Mouse (Mus musculus) heart, postnatal 10 days (tissue): ENCODE data around the gene Ubxn7. TPM values are rescaled to one million over a fixed set of nuclear protein-coding genes. Genes with fewer than 3 reads are reported as not detected.

Experiments used
- DNase-seq, 2 experiments: peaks; one replicate each; pipeline ENCODE4 v3.0.0; 2021
- intact Hi-C: fragments of 180-260 bp; cut with DNase I; formaldehyde crosslinking; loops from one replicate; pipeline ENCODE4 v1.15.1; 2025
- total RNA-seq, 2 experiments: library from RNA; stranded (reverse); gene quantifications; 2 replicates each; pipeline ENCODE4 v1.2.3; 2021

Ubxn7 gene
- total RNA-seq, 2 experiments from 2014 or later, result 34.0 to 35.4 TPM

- peak; percentile 45 to 64 for DNase-seq
- intact Hi-C loops, result loop anchor here (2.0 kb wide), 2 partner anchors 87 to 127 kb away; no protein-coding TSS in a partner anchor
Observed at GRCm38 (mm10) chr16:32371351-32371750, 39.3 kb downstream of the Ubxn7 start.

GRCm38 (mm10) chr16:32379575-32379974, 47.5 kb downstream of the Ubxn7 start:
- intact Hi-C loops, result no loop called here
- DNase-seq, result no peak

- no peak for DNase-seq
- intact Hi-C loops, result no loop called here
Observed at GRCm38 (mm10) chr16:32382901-32383300, 50.8 kb downstream of the Ubxn7 start.

GRCm38 (mm10) chr16:32384885-32385284, 52.8 kb downstream of the Ubxn7 start:
- no peak for DNase-seq
- intact Hi-C loops, result no loop called here

- intact Hi-C loops, result no loop called here
- DNase-seq, result no peak
Observed at GRCm38 (mm10) chr16:32386826-32387225, 54.8 kb downstream of the Ubxn7 start.

- DNase-seq, result no peak
- intact Hi-C loops, result no loop called here
Observed at GRCm38 (mm10) chr16:32389049-32389448, 57.0 kb downstream of the Ubxn7 start.

- intact Hi-C loops, result no loop called here
Observed at GRCm38 (mm10) chr16:32389841-32390240, 57.8 kb downstream of the Ubxn7 start.

GRCm38 (mm10) chr16:32390882-32391281, 58.8 kb downstream of the Ubxn7 start:
- no peak for DNase-seq
- intact Hi-C loops, result no loop called here

More at GRCm38 (mm10) chr16:32389841-32390240, 57.8 kb downstream of the Ubxn7 start:
- DNase-seq, result no peak

GRCm38 (mm10) chr16:32395679-32396540, 63.9 kb downstream of the Ubxn7 start:
- peak in 1 of 2 experiments; percentile 43 for DNase-seq
- intact Hi-C loops, result no loop called here

GRCm38 (mm10) chr16:32396541-32396835, 64.4 kb downstream of the Ubxn7 start:
- DNase-seq, result peak in 1 of 2 experiments; percentile 32
- intact Hi-C loops, result no loop called here

GRCm38 (mm10) chr16:32398206-32398605, 66.1 kb downstream of the Ubxn7 start:
- no peak for DNase-seq
- intact Hi-C loops, result no loop called here

- intact Hi-C loops, result no loop called here
- DNase-seq, result no peak
Observed at GRCm38 (mm10) chr16:32400267-32400666, 68.2 kb downstream of the Ubxn7 start, which contains the start of gene Tm4sf19. Gene Tm4sf19 (plus strand): TSS chr16:32400506.

GRCm38 (mm10) chr16:32401335-32401965, 69.4 kb downstream of the Ubxn7 start:
- intact Hi-C loops, result no loop called here
- no peak for DNase-seq

GRCm38 (mm10) chr16:32402818-32403217, 70.8 kb downstream of the Ubxn7 start:
- intact Hi-C loops, result no loop called here
- DNase-seq, result no peak

GRCm38 (mm10) chr16:32405716-32406115, 73.7 kb downstream of the Ubxn7 start:
- no peak for DNase-seq
- intact Hi-C loops, result no loop called here

- intact Hi-C loops, result no loop called here
- DNase-seq, result no peak
Observed at GRCm38 (mm10) chr16:32406671-32407070, 74.6 kb downstream of the Ubxn7 start.

GRCm38 (mm10) chr16:32407730-32408129, 75.7 kb downstream of the Ubxn7 start:
- DNase-seq, result no peak
- intact Hi-C loops, result no loop called here

- intact Hi-C loops, result no loop called here
- no peak for DNase-seq
Observed at GRCm38 (mm10) chr16:32417457-32417856, 85.4 kb downstream of the Ubxn7 start.

GRCm38 (mm10) chr16:32419517-32420483, 87.7 kb downstream of the Ubxn7 start, which contains the start of gene Tctex1d2:
Gene Tctex1d2 (plus strand): TSS chr16:32419702.
- DNase-seq, result peak; percentile 96 to 98
- intact Hi-C loops, result no loop called here

GRCm38 (mm10) chr16:32427506-32427905, 95.4 kb downstream of the Ubxn7 start:
- intact Hi-C loops, result no loop called here
- DNase-seq, result no peak
